Mouse (Mus musculus) skeletal muscle tissue, adult 2 months (tissue): ENCODE results near the gene Myo15.
"Not testable (repeated sequence)": the region's sequence is repeated elsewhere in the genome, so short reads cannot be mapped to it uniquely, and the experiment has no call there.

Experiments used
- DNase-seq: peaks from one replicate; pipeline ENCODE4 v3.0.0-alpha.2; 2012; ENCODE audit warnings: low read depth, low spot score

Gene Myo15

GRCm38 (mm10) chr11:60545433-60545832 lies 76.3 kb downstream of the Myo15 start:
- no peak for DNase-seq

GRCm38 (mm10) chr11:60548112-60548511 lies 79.0 kb downstream of the Myo15 start:
- peak; percentile 34 for DNase-seq

GRCm38 (mm10) chr11:60553091-60553490 lies 84.0 kb downstream of the Myo15 start:
- no peak for DNase-seq

- DNase-seq: no peak
These were observed 88.5 kb downstream of the Myo15 start for GRCm38 (mm10) chr11:60557675-60558074.

GRCm38 (mm10) chr11:60559342-60559741 lies 90.2 kb downstream of the Myo15 start:
- peak; percentile 63 for DNase-seq

GRCm38 (mm10) chr11:60574006-60574405 lies 104.9 kb downstream of the Myo15 start:
- not testable (repeated sequence) for DNase-seq
